Mouse (Mus musculus) adrenal gland, postnatal 4 days (tissue): ENCODE results near the gene Yars. TPM values are rescaled to one million over a fixed set of nuclear protein-coding genes. Genes with fewer than 3 reads are reported as not detected.

ENCODE experiments used
- DNase-seq, 2 experiments: peaks; one replicate each; pipeline ENCODE4 v3.0.0; 2021 to 2022; ENCODE audit warnings: low spot score in 2 of 2, mixed read lengths in 2 of 2
- total RNA-seq, 2 experiments: library from RNA; stranded (reverse); gene quantifications; 2 replicates each; pipeline ENCODE4 v1.2.3; 2021

The Yars gene
- total RNA-seq, 2 experiments from 2014 or later, result 79.5 to 80.4 TPM

GRCm38 (mm10) chr4:129227170-129227984 is 37.8 kb downstream of the Yars start:
- no peak for DNase-seq

- DNase-seq, result no peak
Measured at GRCm38 (mm10) chr4:129227985-129228381, 38.4 kb downstream of the Yars start.

GRCm38 (mm10) chr4:129230926-129231325 is 41.4 kb downstream of the Yars start:
- DNase-seq, result no peak

GRCm38 (mm10) chr4:129231594-129232450 is 42.3 kb downstream of the Yars start:
- DNase-seq, result no peak

GRCm38 (mm10) chr4:129232561-129233360 is 43.2 kb downstream of the Yars start:
- DNase-seq, result no peak

GRCm38 (mm10) chr4:129234488-129234887 is 44.9 kb downstream of the Yars start:
- no peak for DNase-seq

GRCm38 (mm10) chr4:129235147-129235546 is 45.6 kb downstream of the Yars start:
- DNase-seq, result no peak

GRCm38 (mm10) chr4:129236236-129236813 is 46.8 kb downstream of the Yars start:
- no peak for DNase-seq

- no peak for DNase-seq
Measured at GRCm38 (mm10) chr4:129237843-129238441, 48.4 kb downstream of the Yars start.

- no peak for DNase-seq
Measured at GRCm38 (mm10) chr4:129238579-129239016, 49.0 kb downstream of the Yars start.

GRCm38 (mm10) chr4:129239075-129239474 is 49.5 kb downstream of the Yars start:
- DNase-seq, result peak in 1 of 2 experiments; percentile 49

GRCm38 (mm10) chr4:129241898-129242297 is 52.3 kb downstream of the Yars start:
- no peak for DNase-seq

- DNase-seq, result no peak
Measured at GRCm38 (mm10) chr4:129242327-129242726, 52.8 kb downstream of the Yars start.

- no peak for DNase-seq
Measured at GRCm38 (mm10) chr4:129242761-129243160, 53.2 kb downstream of the Yars start.

- DNase-seq, result no peak
Measured at GRCm38 (mm10) chr4:129244802-129245201, 55.2 kb downstream of the Yars start.

GRCm38 (mm10) chr4:129246360-129247301 is 57.1 kb downstream of the Yars start:
- no peak for DNase-seq

- no peak for DNase-seq
Measured at GRCm38 (mm10) chr4:129247381-129248242, 58.1 kb downstream of the Yars start.

GRCm38 (mm10) chr4:129248243-129248767 is 58.7 kb downstream of the Yars start:
- DNase-seq, result no peak
